Mouse (Mus musculus): ENCODE results near the gene Gnao1.

- TF ChIP-seq CTCF (IDR thresholded peaks at IDR 0.05; ENCODE audit: borderline replicate concordance, control insufficient read depth, extremely low read depth, insufficient read depth, low read length, poor library complexity) (no peak), POLR2A (IDR thresholded peaks at IDR 0.05; ENCODE audit: control insufficient read depth, extremely low read depth, insufficient read depth, low read length, poor library complexity) (no peak)
Observed at GRCm38 (mm10) chr8:93898570-93898969, 88.8 kb downstream of the Gnao1 start.

Measured in thymus, adult 2 months (tissue).